Mouse (Mus musculus) adrenal gland (tissue): ENCODE measurements around the gene Ucp2.

Source experiments
- intact Hi-C: fragments of 180-260 bp; cut with DNase I; formaldehyde crosslinking; loops from one replicate; pipeline ENCODE4 v1.15.1; 2025

Ucp2 gene

DNA sequence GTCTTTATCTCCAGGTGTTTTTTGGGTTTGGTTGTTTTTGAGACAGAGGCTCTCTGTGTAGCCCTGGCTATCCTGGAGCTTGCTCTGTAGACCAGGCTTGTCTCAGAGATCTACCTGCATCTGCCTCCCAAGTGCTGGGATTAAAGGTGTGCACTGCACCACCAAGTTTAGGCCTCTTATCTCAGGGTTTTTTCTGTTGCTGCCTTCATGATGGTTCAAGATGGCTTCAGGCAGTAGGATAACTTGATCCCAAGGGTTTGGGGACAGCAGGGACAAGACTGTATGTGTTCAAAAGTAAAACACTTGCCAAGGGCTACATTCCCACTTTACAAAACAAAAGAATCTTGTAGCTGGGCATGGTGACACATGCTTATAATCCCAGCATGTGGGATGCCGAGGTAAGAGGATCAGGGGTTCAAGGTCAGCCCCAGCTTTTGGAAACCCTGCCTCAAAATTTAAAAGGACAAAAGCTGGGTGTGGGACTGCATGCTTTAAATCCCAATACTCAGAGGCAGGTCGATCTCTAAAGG is 8.8 kb downstream of the Ucp2 start:
- intact Hi-C loops = no loop called here

- intact Hi-C loops = no loop called here
Observed at GRCm38 (mm10) chr7:100502374-100502922, 9.3 kb downstream of the Ucp2 start.

DNA sequence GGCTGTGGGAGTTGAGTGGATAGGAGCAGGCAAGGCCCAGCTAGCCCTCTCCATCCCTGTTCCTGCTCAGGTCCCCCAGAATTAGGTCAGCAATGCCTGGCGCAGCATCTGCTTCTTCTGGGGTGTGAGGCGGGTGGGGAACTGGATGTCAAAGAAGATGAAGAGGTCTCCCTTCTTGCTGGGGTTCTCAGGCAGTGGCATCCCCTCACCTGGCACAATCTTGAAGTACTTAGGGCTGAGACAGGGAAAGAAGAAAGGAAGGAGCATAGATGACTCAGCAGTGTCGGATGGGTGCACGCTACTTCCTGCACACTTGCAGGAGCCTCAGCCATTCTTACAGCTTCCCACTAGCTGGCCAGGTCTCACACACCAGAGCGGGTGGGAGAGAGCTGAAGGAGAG is 9.9 kb downstream of the Ucp2 start:
- intact Hi-C loops = no loop called here

DNA sequence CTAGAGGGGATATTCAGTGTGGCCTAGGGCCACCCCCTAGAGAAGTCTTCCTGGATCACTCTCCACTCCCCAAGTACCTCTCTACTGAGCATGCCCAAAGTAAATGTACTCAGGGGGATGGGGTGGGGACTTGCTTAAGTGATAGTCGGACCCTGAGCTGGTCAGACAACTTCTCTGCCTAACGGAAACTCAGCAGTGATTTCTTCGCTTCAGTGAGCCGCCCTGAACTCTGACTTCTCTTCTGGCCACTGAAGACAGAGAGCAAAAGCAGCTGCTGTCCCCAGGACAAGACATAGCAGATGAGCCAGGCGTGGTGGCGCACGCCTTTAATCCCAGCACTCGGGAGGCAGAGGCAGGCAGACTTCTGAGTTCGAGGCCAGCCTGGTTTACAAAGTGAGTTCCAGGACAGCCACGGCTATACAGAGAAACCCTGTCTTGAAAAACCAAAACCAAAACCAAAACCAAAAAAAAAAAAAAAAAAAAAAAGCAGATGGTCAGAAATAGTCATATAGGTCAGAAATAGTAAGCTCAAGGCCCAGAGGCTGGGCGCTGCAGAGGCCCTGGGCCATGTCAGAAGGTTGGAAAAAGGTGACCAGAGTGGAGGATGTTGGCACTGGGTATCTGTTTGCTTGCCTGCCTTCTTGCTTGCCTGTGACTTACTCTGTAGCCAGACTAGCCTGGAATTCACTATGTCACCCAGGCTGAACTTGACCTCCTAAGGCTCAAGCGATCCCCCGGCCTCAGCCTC is 11.8 kb downstream of the Ucp2 start:
- intact Hi-C loops = no loop called here

GRCm38 (mm10) chr7:100506494-100506893 is 13.4 kb downstream of the Ucp2 start:
- intact Hi-C loops = no loop called here

DNA sequence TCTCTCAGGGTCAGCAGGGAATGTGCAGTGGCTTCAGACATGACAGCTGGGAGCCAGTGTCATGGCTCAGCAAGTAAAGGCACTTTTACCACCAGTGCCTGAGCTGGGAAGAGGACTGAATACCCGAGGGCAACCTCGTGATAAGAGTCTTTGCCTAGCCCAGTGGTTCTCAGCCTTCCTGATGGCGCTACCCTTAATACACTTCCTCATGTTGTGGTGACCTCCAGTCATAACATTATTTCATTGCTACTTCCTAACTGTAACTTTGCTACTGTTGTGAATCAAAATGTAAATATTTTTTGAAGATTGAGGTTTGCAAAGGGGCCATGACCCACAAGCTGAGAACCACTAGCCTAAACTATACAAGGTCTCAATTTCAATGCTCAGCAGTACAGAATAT is 15.5 kb downstream of the Ucp2 start:
- intact Hi-C loops = no loop called here

DNA sequence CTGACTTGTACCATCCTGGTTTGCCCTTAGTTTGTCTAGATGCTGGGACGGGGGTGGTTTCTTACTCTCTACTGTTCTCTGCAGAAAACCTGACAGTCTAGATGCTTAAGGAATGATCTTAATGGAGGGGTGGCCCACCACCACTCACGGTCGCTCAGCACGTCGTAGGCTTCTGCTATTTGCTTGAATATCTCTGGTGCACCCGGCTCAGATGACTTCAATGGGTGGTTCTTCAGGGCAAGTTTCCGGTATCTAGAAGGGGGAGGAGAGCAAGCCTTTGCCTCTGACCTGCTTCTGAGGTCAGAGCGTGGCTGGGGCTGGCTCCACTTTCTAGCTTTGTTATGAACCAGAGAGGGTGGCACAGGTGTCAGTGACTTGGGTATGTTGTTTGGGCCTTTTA is 18.5 kb downstream of the Ucp2 start:
- intact Hi-C loops = loop anchor here (5.0 to 10.0 kb wide), 2 partner anchors 61 to 293 kb away; no protein-coding TSS in a partner anchor

GRCm38 (mm10) chr7:100514573-100514972 is 21.4 kb downstream of the Ucp2 start, which contains the start of gene Dnajb13:
Dnajb13 (minus strand) TSS chr7:100514960.
- intact Hi-C loops = loop anchor here (5.0 to 10.0 kb wide), 2 partner anchors 58 to 290 kb away; no protein-coding TSS in a partner anchor

GRCm38 (mm10) chr7:100520204-100520603 is 27.1 kb downstream of the Ucp2 start:
- intact Hi-C loops = loop anchor here (5.0 kb wide), 2 partner anchors 117 to 162 kb away; no protein-coding TSS in a partner anchor

DNA sequence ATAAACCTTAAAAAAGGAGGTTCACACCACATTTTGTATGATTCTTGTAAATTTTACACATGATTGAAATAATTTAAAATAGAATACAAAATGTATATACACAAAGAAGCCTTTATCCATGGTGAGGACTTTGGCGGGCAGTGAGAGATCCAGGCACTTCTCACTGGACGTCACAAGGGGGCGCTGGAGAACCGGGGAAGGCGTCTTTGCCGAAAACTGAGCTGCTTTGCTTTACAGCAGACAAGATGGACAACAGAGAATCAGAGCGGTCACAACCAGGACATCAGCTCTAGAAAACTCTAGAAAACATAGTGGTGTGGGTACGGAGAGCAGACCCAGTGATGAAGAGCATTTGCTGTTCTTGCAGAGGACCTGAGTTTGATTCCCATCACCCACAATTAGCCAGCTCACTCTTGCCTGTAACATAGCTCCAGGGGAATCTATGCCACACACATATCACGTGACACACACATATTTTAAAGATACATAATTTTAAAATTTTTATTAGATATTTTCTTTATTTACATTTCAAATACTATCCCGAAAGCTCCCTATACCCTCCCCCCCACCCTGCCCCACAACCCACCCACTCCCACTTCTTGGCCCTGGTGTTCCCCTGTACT is 27.6 kb downstream of the Ucp2 start:
- intact Hi-C loops = loop anchor here (1.0 to 5.0 kb wide), 3 partner anchors 117 to 162 kb away; no protein-coding TSS in a partner anchor

DNA sequence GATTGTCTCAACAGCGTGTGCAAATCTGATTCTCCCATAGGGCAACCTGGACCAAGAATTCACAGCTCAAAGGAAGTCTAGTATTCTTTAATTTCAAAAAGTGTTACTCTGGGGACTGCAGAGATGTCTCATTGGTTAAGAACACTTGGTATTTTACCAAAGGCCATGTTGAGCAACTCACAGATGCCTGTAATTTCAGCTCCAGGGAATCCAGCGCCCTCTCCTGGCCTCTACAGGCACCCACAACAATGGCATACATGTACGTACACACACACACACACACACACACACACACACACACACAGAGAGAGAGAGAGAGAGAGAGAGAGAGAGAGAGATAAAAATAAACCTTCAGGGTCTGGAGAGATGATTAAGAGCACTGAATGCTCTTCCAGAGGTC is 29.1 kb downstream of the Ucp2 start:
- intact Hi-C loops = loop anchor here (5.0 kb wide), 2 partner anchors 115 to 160 kb away; no protein-coding TSS in a partner anchor

GRCm38 (mm10) chr7:100524669-100525068 is 31.5 kb downstream of the Ucp2 start:
- intact Hi-C loops = loop anchor here (5.0 kb wide), 2 partner anchors 113 to 158 kb away; no protein-coding TSS in a partner anchor

- intact Hi-C loops = no loop called here
Observed at GRCm38 (mm10) chr7:100530766-100531165, 37.6 kb downstream of the Ucp2 start.

DNA sequence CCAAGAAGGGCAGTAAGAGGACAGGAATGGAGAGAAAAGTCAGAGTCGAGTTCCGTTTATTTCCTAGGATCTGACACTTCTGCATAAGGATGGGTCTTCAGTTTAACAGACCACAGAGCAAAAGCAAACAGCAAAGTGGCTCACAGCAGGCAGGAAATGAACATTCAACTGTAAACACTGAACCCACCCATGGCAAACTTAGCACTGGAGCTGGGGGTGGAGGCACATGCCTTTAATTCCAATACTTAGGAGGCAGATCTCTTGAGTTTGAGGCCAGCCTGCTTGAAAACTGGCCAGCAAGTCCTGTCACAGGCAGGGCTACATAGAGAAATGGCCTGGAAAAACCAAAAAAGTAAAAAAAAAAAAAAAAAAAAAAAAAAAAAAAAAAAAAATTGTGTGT is 40.4 kb downstream of the Ucp2 start:
- intact Hi-C loops = no loop called here

DNA sequence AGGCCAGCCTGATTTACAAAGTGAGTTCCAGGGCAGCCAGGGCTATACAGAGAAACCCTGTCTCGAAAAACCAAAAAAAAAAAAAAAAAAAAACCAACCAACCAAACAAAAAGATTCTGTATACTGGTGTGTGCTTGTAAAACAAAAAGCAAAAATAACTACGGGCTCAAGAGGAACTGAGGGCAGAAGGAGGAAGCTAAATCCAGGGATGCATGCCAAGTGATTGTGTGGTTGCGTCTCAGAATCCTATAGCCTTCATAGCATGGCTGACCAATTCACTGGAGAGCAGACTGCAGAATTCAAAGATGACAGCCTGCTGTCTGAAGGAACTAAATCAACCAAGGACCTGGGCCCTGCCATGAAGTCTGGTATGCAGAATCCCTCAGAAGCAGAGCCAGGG is 41.1 kb downstream of the Ucp2 start:
- intact Hi-C loops = no loop called here

DNA sequence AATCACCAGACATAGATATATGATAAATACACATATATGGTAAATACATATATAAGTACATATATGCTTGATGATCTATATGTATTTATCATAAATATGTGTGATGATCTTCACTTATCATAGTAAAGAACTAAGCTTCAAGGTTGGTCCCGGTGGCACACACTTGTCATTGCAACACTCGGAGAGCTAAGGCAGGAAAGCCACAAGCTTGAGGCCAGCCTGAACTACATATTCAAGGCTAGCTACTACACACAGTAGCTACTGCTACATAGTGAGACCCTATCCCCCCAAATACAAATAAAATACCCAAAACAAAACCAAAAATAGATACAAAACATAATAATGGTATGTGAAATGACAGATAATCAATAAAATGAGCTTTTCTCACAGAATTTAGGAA is 42.7 kb downstream of the Ucp2 start:
- intact Hi-C loops = loop anchor here (5.0 kb wide), 1 partner anchor 71 kb away; the partner anchor contains the start of genes Mrpl48 and Rab6a

DNA sequence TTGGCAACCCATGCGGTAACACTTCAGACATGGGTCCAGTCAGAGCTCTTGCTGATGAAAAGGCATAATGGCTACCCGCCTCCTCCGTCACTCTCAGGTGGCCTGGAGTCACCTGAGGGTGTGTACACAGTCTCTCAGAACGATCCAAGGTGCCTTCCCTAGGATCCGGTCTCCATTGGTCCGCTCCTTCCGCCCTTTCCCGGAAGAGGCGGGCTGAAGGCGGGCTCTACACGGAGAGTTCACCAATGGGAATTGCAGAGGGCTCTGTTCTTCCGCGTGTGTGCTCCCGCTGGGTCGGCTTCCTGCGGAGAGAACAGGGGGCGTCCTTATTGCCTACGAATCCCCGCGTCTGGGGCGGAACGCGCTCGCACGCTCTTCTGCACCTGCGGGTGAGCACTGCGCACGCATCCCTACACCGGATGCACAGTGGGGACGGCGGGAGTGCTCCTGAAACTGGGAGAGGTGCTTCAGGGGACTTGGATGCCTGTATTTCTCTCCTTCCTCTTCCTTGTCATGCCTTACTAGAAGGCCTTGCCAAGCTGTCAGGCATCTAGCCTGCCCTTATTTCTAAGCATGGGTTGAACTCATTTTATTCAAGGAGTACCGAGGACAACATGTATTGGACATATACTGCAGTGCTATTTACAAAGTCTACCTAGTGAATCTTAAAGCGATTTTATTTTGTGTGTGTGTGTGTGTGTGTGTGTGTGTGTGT is 43.8 kb downstream of the Ucp2 start, which contains the start of gene Coa4:
TSS of gene Coa4 (plus strand) at position 268 of the 715 bp plus-strand sequence.
- intact Hi-C loops = loop anchor here (5.0 kb wide), 1 partner anchor 70 kb away; the partner anchor contains the start of genes Mrpl48 and Rab6a

DNA sequence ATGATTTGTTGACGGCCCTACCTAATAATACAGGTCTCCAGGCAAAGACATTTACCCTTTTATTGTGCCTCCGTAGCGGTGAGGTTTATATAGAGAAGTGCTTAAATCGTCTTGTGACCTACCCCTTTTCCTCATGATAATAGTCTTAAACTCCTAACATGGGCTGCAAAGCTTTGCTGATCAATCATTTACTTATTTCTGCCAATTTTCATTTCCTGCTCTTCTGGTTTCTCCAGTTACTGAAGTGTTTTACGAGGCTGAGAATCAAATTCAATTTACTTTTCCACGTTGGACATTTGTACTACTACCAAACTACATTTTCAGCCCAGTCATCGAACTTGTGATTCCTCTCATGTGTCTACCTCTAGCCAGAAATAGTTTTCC is 44.4 kb downstream of the Ucp2 start:
- intact Hi-C loops = loop anchor here (5.0 kb wide), 1 partner anchor 70 kb away; the partner anchor contains the start of genes Mrpl48 and Rab6a

GRCm38 (mm10) chr7:100539516-100539915 is 46.4 kb downstream of the Ucp2 start:
- intact Hi-C loops = loop anchor here (5.0 kb wide), 1 partner anchor 68 kb away; the partner anchor contains the start of genes Mrpl48 and Rab6a

DNA sequence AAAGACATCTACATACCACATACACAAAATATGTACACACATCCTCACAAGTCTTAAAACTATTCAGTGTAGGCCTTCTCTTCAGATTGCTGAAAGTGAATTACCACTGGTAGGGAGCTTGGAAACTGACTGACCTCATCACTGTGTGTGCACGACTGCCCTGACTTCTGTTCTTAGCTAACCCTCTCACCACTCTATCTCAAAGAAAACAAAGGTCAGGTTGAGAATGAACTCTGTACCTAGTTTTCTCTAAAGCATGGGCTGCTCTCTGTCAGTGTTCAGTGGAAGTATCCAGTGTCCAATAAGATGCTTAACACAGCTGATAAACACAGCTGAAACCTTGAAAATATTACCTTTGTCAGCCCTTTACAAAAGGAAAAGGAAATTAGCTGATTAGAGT is 51.3 kb downstream of the Ucp2 start:
- intact Hi-C loops = no loop called here

DNA sequence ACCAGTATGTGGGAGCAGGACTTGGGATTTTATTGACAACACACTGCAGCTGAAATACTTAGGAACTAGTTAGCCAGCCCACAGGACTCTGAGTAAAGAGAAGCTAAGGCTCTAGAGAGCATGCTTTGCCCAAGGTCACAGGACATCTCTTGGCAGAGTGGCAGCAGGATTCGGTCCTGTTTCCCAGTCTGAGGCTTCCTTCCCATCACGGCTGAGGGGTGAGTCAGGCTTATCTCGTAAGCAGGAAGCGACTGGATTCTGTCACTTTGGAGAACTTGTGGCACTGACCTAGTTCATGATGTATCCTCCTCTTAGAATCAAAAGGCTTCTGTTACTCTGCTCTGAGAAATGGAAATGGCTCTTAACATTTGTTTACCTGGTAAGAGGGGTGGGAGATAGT is 54.5 kb downstream of the Ucp2 start:
- intact Hi-C loops = no loop called here
